Mouse (Mus musculus): ENCODE data around the gene Ctf2. TPM values are rescaled to one million over a fixed set of nuclear protein-coding genes. Genes with fewer than 3 reads are reported as not detected.
A peak's percentile ranks its signal among the peaks of the same experiment; 100 is the strongest.

Gene Ctf2
- total and polyA plus RNA-seq, 3 experiments: 0.39 to 1.0 TPM; not detected in 1

- H3K27me3 ChIP-seq (ENCODE audit: control insufficient read depth in 1 of 2, insufficient read depth in 2 of 2, low read length in 2 of 2): no peaks in the 10 kb centered on the region
- peak overlapping the region; percentile 82 to 93 for H3K4me3 ChIP-seq (ENCODE audit: control insufficient read depth in 1 of 2, insufficient read depth in 1 of 2, low read depth in 2 of 2, low read length in 2 of 2)
- no peaks in the 10 kb centered on the region for H3K9me3 ChIP-seq (replicated peaks; ENCODE audit: insufficient read depth, low read length)
- peaks cover 0 to 28% of the 10 kb centered on the region in 2 experiments; a peak in 2 of 4 replicates for H3K36me3 ChIP-seq (ENCODE audit: control insufficient read depth in 1 of 2, insufficient read depth in 2 of 2, low read length in 2 of 2)
- peak overlapping the region; percentile 93 for H3K27ac ChIP-seq (ENCODE audit: control insufficient read depth, low read depth, low read length)
- peaks cover 5 to 34% of the 10 kb centered on the region in 2 experiments; a peak in 3 of 4 replicates for H3K4me1 ChIP-seq (ENCODE audit: control insufficient read depth in 1 of 2, insufficient read depth in 2 of 2, low read length in 2 of 2)
- DNase-seq (ENCODE audit: low read depth, low spot score): peak; percentile 78
- peaks cover 24% of the 10 kb centered on the region for H3K79me2 ChIP-seq (ENCODE audit: control insufficient read depth, insufficient read depth, low read length, poor library complexity)
- peak overlapping the region; percentile 98 for H3K9ac ChIP-seq (ENCODE audit: control insufficient read depth, low read depth, low read length, poor library complexity, severe bottlenecking)
- TF ChIP-seq MYB (IDR thresholded peaks at IDR 0.05; ENCODE audit: low read depth, low read length) (peak; percentile 68), CTCF (IDR thresholded peaks at IDR 0.05 in 2 of 3, conservative IDR thresholded peaks at IDR 0.05 in 1 of 3; ENCODE audit: control insufficient read depth in 1 of 3, insufficient read depth in 1 of 3, low read depth in 2 of 3, low read length in 3 of 3, poor library complexity in 1 of 3, severe bottlenecking in 1 of 3) (no peak), TAL1 (IDR thresholded peaks at IDR 0.05; ENCODE audit: low read length) (peak; percentile 66), CHD2 (IDR thresholded peaks at IDR 0.05; ENCODE audit: low read length) (peak; percentile 2; the same call in 1 of the 2 replicates), SIN3A (IDR thresholded peaks at IDR 0.05; ENCODE audit: low read length) (peak; percentile 20), KAT2A (conservative IDR thresholded peaks at IDR 0.05; ENCODE audit: low read depth, low read length) (0 out of 2 replicates have a peak, but pooled peaks have one; percentile 13), ZC3H11A (IDR thresholded peaks at IDR 0.05; ENCODE audit: low read depth, low read length) (no peak), MYC (IDR thresholded peaks at IDR 0.05; ENCODE audit: low read depth, low read length) (peak; percentile 83), NELFE (IDR thresholded peaks at IDR 0.05; ENCODE audit: low read depth, low read length) (no peak), MAX (IDR thresholded peaks at IDR 0.05; ENCODE audit: low read length) (peak; percentile 79), CHD1 (IDR thresholded peaks at IDR 0.05; ENCODE audit: low read depth, low read length) (peak; percentile 91), EP300 (IDR thresholded peaks at IDR 0.05; ENCODE audit: low read depth in 1 of 2, low read length in 2 of 2) (peak; percentile 65 to 92), MXI1 (IDR thresholded peaks at IDR 0.05; ENCODE audit: low read depth, low read length) (peak; percentile 87), ZNF384 (IDR thresholded peaks at IDR 0.05; ENCODE audit: low read depth, low read length) (no peak), TBP (IDR thresholded peaks at IDR 0.05; ENCODE audit: low read depth, low read length) (peak; percentile 60; the same call in 1 of the 2 replicates), POLR2A (IDR thresholded peaks at IDR 0.05; ENCODE audit: control insufficient read depth in 1 of 2, insufficient read depth in 1 of 2, low read depth in 1 of 2, low read length in 2 of 2, poor library complexity in 1 of 2) (peak; percentile 52 to 56; a peak in 3 of 4 replicates), SMC3 (IDR thresholded peaks at IDR 0.05; ENCODE audit: low read depth, low read length) (no peak), ETS1 (IDR thresholded peaks at IDR 0.05; ENCODE audit: low read depth, low read length) (peak; percentile 48; the same call in 1 of the 2 replicates), RAD21 (IDR thresholded peaks at IDR 0.05; ENCODE audit: low read depth, low read length) (no peak), RCOR1 (IDR thresholded peaks at IDR 0.05; ENCODE audit: low read depth, low read length) (peak; percentile 25; the same call in 1 of the 2 replicates), POLR2AphosphoS2 (IDR thresholded peaks at IDR 0.05; ENCODE audit: low read length) (peak; percentile 25; the same call in 1 of the 2 replicates), TCF12 (IDR thresholded peaks at IDR 0.05; ENCODE audit: low read depth, low read length) (peak; percentile 83), GATA1 (IDR thresholded peaks at IDR 0.05; ENCODE audit: low read depth, low read length) (peak; percentile 86), HCFC1 (IDR thresholded peaks at IDR 0.05; ENCODE audit: low read depth, low read length) (peak; percentile 29; the same call in 1 of the 2 replicates), ELF1 (IDR thresholded peaks at IDR 0.05; ENCODE audit: low read depth, low read length) (peak; percentile 47; the same call in 1 of the 2 replicates)
Measured at GRCm38 (mm10) chr7:127770039-127770905, 38.3 kb upstream of the Ctf2 start.
